Mouse (Mus musculus) B cell, adult 2 months (primary cell): Measurements from ENCODE around the gene Atxn7l3.
A peak's percentile ranks its signal among the peaks of the same experiment; 100 is the strongest.

Experiments
- DNase-seq, 2 experiments: peaks; one replicate each; pipeline ENCODE4 v3.0.0; 2022

Atxn7l3 gene

GRCm38 (mm10) chr11:102318576-102319409, 22.4 kb upstream of the Atxn7l3 start:
- peak; percentile 60 to 70 for DNase-seq

- peak; percentile 63 to 71 for DNase-seq
These were observed 21.6 kb upstream of the Atxn7l3 start for GRCm38 (mm10) chr11:102317901-102318575.

DNA sequence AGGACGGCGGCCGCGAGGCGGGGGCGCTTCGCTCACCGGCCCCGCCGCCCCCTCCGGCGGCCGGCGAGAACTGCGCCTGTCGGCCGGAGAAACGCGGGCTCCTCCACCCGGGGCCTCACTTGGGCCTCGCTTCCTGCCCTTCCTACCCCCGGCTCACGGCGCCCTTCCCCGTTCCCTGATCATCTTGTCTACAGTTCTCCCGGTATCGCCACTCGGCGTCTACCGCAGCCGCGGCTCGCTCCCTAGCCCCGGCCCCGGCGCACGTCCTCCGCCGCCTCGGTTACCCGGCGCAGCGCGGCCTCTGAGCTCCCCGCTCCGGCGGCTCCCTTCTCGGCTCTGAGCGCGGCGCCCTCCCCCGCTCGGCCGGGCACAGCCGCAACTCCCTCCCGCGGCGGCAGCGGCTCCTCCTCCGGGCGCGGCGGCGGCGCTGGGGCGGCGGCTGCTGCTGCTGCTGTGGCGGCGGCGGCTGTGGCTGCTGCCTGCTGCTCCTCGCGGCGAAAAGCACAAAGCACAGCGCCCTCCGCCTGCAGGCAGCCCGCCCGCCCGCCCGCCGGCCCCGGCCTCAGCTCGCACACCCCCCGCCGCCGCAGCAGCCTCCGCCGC, 21.0 kb upstream of the Atxn7l3 start:
- DNase-seq, result peak; percentile 74 to 79

- peak; percentile 82 to 87 for DNase-seq
These were observed 20.3 kb upstream of the Atxn7l3 start for GRCm38 (mm10) chr11:102316572-102317297.

- peak; percentile 40 to 50 for DNase-seq
These were observed 19.5 kb upstream of the Atxn7l3 start for GRCm38 (mm10) chr11:102315690-102316571.

- no peak for DNase-seq
These were observed 17.9 kb upstream of the Atxn7l3 start for GRCm38 (mm10) chr11:102314321-102314720.

DNA sequence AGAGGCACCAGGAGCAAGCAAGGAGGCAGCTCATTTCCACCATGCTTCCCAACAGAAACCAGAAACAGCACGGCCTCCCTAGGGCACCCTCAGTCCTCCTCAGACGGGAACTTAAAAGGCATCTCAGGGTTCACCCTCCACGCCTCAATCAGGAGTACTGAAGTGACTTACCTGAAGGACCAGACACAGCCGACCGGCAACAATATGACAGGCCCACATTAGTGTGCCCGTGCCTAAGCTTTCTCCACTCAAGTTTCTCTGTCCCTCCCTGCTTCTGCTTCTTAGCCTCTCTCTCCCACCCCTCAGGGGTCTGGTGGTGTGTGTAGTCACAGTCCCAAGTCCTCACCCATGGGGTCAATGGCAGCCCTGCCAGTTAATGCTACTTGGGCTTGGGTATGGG, 16.2 kb upstream of the Atxn7l3 start:
- no peak for DNase-seq

DNA sequence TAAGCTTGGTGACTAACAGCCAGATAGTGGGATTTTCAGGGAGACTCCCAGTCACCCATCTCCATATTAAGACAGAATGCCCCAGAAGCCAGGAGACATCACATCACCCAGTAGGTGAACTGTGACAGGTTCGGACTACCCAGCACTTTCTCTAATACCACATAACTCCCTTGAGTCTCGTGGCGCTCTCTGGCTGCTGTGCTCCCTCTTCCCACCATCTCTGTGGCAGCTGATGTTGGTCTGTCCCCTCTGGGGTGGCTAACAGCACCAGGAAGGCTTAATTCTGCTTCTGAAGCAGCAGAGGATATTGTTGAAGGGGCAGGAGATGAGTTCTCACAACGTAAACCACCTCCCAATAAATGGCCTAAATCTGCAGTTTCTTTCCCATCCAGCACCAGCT, 15.5 kb upstream of the Atxn7l3 start:
- DNase-seq, result no peak

DNA sequence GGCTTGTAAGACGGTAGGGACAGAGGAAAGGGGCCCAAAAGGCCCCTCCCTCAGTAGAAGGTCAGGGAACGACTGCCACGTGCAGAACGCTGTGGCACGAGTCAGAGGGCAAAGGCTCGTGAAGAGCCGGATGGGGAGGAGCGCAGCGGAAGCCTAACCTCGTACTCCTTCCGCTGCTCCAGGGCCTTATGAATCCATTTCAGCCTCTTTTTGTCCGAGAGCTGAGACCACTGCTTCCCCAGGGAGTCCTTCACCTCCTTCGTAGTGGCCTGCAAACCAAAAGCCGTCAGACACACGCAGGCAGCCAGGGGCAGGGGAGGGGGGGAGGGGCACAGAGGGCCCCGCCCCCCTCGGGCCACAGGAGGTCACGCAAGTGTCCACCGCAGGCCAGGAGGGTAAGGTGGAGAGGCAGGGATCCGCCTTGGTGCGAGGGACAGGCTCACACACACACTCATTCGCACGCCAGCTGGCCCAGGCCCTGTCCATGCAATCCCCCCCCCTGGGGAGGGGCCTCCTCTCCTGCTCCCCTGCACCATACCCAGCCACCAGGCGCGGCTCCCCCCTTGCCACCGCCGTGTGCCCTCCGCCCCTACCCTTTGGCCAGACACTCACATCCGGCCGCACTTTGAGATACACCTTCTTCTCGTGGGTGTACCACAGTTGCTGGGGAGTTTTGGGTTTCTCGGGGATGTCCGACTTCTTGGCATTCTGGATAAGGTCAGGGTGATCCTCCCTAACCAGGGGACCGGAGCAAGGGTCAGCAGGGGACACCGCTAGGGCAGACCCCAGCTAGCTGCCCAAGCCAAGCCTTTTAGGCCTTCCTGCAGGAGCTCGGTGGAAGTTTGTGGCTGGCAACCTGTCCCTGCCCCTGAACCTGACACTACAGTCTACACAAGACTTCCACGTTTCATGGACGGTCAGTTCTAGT, 14.6 kb upstream of the Atxn7l3 start:
- DNase-seq, result no peak

DNA sequence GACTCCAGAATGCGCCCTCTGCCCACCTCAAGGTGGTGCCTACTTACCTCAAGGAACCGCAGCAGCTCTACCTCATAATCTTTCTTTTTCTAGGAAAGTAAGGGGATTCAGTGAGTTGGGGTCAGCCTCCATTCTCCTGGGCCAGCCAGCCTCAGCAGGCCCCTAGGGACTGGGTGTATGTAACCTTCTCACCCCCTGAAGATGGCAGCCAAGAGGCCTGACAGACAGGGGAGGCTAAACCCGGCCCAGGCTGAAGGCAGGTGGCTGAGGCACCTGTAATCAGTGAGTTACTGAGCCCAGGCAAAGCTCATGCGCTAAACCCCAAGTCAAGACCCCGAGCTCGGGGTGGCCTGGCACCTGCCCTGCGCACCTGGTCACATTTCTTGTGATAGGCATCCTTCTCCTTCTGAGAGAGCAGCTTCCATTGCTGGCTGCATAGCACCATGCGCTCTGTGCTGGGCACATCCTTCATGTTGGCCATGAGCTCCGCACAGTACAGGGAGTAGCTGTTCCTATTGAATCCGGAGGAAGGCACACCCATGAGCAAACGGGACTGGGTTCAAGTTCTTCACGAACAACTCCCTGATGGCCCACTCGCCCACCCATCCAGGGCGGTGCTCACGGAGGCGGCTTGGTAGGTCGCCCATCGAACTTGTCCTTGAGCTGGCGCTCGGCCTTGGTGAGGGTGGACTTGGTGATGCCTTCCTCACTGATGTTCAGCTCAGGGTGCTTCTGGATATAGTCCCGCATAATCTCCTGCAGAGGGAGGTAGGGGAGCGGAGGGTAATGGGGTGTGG, 13.6 kb upstream of the Atxn7l3 start:
- DNase-seq, result peak in 1 of 2 experiments; percentile 16

- DNase-seq, result peak; percentile 99
These were observed 12.5 kb upstream of the Atxn7l3 start for GRCm38 (mm10) chr11:102308979-102309378.

DNA sequence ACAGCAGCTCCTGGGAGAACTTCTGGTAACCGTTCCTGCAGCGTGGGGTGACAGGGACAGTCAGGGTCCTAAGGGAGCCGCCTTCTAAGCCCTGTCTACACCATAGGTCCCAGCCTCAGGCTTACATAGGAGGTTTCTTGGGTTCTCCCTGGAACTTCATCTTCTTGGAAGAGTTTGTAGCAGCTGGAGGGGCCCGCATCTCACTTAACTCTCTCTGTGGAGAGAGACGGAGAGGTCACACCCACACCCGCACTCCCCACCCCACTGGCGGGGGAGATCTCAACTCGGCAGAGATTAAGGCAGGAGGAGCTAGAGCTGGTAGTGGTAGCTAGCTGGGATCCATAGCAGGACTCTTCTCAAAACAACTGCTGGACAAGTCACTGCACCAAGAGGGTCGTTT, 11.7 kb upstream of the Atxn7l3 start:
- DNase-seq, result no peak

DNA sequence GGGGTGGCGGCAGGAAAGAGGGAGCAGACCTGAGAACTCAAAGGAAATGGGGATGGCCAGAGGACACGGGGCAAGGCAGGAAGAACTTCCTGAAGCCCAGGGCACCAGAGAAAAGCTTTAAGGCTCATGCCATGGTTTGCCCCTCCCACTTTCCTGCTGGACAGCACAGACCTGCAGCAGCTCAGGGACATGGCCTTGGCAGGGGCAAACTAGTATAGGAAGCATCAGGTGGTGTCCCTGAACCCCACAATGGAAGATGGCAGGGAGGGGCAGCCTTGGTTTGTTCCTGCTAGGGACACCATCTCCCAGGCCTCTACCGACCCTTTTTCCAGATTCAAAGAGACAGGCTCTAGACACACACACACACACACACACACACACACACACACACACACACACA, 8.9 kb upstream of the Atxn7l3 start:
- DNase-seq, result no peak

DNA sequence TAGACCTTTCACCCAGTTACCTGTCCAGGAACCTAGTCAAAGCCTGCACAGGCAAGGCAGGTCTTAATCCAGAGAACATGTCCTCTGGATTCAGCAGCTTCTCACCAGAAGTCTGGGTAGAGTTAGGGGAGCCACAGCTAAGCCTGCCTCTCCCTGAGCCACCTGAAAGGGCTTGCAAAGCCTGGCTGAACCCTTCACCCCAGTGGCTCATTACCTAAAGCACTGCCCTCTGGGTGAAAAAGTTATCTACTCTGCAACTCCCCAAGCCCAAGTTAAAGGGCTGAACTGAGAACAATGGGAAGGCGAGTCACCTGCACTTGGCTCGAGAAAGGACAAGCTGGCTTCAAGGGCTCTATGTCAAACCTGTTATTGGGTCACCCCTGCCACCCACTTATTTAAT, 7.7 kb upstream of the Atxn7l3 start:
- no peak for DNase-seq

DNA sequence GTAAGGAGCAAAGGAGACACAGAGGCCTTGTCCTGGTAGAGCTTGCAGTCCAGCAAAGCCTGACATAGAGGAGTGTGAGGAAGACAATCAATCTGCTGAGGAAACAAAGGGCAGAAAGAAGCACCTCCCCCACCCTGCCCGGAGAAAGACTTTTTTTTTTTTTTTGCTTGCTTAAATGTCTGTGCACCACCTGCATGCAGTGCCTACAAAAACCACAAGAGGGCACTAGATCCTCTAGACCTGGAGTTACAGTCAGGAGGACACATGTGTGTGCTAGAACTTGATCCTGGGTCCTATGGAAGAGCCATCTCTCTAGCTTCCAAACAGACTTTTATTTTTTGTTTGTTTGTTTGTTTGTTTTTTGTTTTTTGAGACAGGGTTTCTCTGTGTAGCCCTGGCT, 3.4 kb upstream of the Atxn7l3 start:
- DNase-seq, result peak; percentile 81 to 84

- DNase-seq, result peak in 1 of 2 experiments; percentile 31
These were observed 1.4 kb upstream of the Atxn7l3 start for GRCm38 (mm10) chr11:102297577-102298556.

DNA sequence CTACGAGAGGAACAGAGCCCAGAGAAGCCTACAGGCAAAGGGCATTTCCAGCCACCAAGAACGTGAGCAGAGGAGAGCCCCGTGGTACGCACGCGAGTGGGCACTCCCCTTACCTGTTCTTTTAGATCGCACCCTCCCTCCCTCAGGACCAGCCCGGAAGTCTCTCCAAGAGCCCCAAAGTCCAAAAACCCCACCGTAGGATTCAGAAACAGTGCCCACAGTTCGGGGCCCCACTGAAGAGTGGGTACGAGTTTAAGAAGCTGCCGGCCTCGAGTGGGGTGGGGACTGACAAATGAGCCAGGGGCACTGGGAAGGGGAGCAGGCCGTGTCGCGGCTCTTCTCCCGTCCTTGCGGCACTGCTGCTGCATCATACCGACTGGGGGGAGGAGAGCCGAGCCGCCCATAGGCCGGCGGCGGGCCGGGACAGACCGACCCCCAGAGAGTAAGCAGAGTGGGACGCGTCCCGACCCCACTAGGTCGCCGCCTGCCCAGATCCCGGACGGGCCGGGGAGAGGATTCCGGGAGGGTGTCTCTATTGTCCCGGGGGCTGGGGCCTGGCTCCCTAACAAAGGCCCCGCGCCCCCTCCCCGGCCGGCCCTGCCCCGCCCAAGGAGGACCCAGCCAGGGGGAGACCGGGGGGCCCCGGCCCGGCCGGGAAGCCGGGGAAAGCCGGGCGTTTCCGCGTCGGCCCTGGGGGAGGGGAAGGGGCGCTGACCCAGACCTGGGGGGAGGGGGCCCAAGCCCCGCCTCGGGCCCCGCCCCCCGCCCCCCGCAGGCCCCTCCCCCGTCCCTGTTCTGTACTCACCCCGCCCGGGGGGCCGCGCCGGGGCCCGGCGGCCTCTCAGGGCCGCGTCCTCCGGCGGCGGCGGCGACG, 596 bp downstream of the Atxn7l3 start:
- peak; percentile 66 to 67 for DNase-seq
